Mouse (Mus musculus): ENCODE data around the gene Atg101. TPM values are rescaled to one million over a fixed set of nuclear protein-coding genes. Genes with fewer than 3 reads are reported as not detected.

Gene Atg101
- polyA plus RNA-seq, 1 experiment from 2014 or later = 63.8 TPM

- no peak overlapping the region for H3K9ac ChIP-seq (replicated peaks; ENCODE audit: low read length)
- DNase-seq (ENCODE audit: low spot score) = peak; percentile 85
- no peaks in the 10 kb centered on the region for H3K4me1 ChIP-seq (ENCODE audit: control insufficient read depth, insufficient read depth, low read length)
- WGBS = 5% methylated on average over 6 of the region's 6 CpGs
- H3K9me3 ChIP-seq (replicated peaks; ENCODE audit: control insufficient read depth, low read length) = no peaks in the 10 kb centered on the region
- H3K4me2 ChIP-seq (ENCODE audit: low read depth, low read length) = no peak overlapping the region
- H3K27me3 ChIP-seq (ENCODE audit: control insufficient read depth, insufficient read depth, low read length) = no peaks in the 10 kb centered on the region
- H3K27ac ChIP-seq (replicated peaks; ENCODE audit: low read depth, low read length) = no peak overlapping the region
- peak; percentile 53; the same call in 1 of the 2 replicates for ATAC-seq (replicated peaks; ENCODE audit: insufficient number of reproducible peaks, low FRiP score, low TSS enrichment, low read depth)
- H3K36me3 ChIP-seq (replicated peaks; ENCODE audit: control insufficient read depth, insufficient read depth, low read depth, low read length) = no peaks in the 10 kb centered on the region
- no peak overlapping the region for H3K4me3 ChIP-seq (ENCODE audit: low read depth, low read length)
Measured at GRCm38 (mm10) chr15:101327282-101327681, 43.2 kb downstream of the Atg101 start.

- Histone ChIP-seq H3K27ac (replicated peaks; ENCODE audit: low read depth, low read length) (no peak overlapping the region), H3K9ac (replicated peaks; ENCODE audit: low read length) (no peak overlapping the region), H3K4me2 (ENCODE audit: low read depth, low read length) (no peak overlapping the region), H3K36me3 (replicated peaks; ENCODE audit: control insufficient read depth, insufficient read depth, low read depth, low read length) (no peaks in the 10 kb centered on the region), H3K4me3 (ENCODE audit: low read depth, low read length) (no peak overlapping the region), H3K4me1 (ENCODE audit: control insufficient read depth, insufficient read depth, low read length) (no peaks in the 10 kb centered on the region), H3K27me3 (ENCODE audit: control insufficient read depth, insufficient read depth, low read length) (no peaks in the 10 kb centered on the region), H3K9me3 (replicated peaks; ENCODE audit: control insufficient read depth, low read length) (no peaks in the 10 kb centered on the region)
- DNase-seq (ENCODE audit: low spot score) = no peak
- WGBS = 57% methylated on average over 3 of the region's 3 CpGs
- ATAC-seq (replicated peaks; ENCODE audit: insufficient number of reproducible peaks, low FRiP score, low TSS enrichment, low read depth) = no peak
Measured at GRCm38 (mm10) chr15:101328876-101329563, 44.9 kb downstream of the Atg101 start.

- 67% methylated on average over 3 of the region's 3 CpGs for WGBS
- H3K27me3 ChIP-seq (ENCODE audit: control insufficient read depth, insufficient read depth, low read length) = no peaks in the 10 kb centered on the region
- no peaks in the 10 kb centered on the region for H3K9me3 ChIP-seq (replicated peaks; ENCODE audit: control insufficient read depth, low read length)
- H3K4me2 ChIP-seq (ENCODE audit: low read depth, low read length) = no peak overlapping the region
- no peak overlapping the region for H3K9ac ChIP-seq (replicated peaks; ENCODE audit: low read length)
- no peak for ATAC-seq (replicated peaks; ENCODE audit: insufficient number of reproducible peaks, low FRiP score, low TSS enrichment, low read depth)
- no peaks in the 10 kb centered on the region for H3K4me1 ChIP-seq (ENCODE audit: control insufficient read depth, insufficient read depth, low read length)
- no peak for DNase-seq (ENCODE audit: low spot score)
- no peak overlapping the region for H3K27ac ChIP-seq (replicated peaks; ENCODE audit: low read depth, low read length)
- no peaks in the 10 kb centered on the region for H3K36me3 ChIP-seq (replicated peaks; ENCODE audit: control insufficient read depth, insufficient read depth, low read depth, low read length)
- H3K4me3 ChIP-seq (ENCODE audit: low read depth, low read length) = no peak overlapping the region
Measured at GRCm38 (mm10) chr15:101329564-101329892, 45.5 kb downstream of the Atg101 start.

- DNase-seq (ENCODE audit: low spot score) = no peak
Measured at GRCm38 (mm10) chr15:101331090-101331489, 47.0 kb downstream of the Atg101 start.

GRCm38 (mm10) chr15:101332370-101332769, 48.3 kb downstream of the Atg101 start:
- no peaks in the 10 kb centered on the region for H3K9me3 ChIP-seq (replicated peaks; ENCODE audit: control insufficient read depth, low read length)
- no peak overlapping the region for H3K27ac ChIP-seq (replicated peaks; ENCODE audit: low read depth, low read length)
- DNase-seq (ENCODE audit: low spot score) = no peak
- H3K36me3 ChIP-seq (replicated peaks; ENCODE audit: control insufficient read depth, insufficient read depth, low read depth, low read length) = no peaks in the 10 kb centered on the region
- no peaks in the 10 kb centered on the region for H3K27me3 ChIP-seq (ENCODE audit: control insufficient read depth, insufficient read depth, low read length)
- H3K4me3 ChIP-seq (ENCODE audit: low read depth, low read length) = no peak overlapping the region
- H3K9ac ChIP-seq (replicated peaks; ENCODE audit: low read length) = no peak overlapping the region; the same call in 1 of the 2 replicates
- ATAC-seq (replicated peaks; ENCODE audit: insufficient number of reproducible peaks, low FRiP score, low TSS enrichment, low read depth) = no peak
- WGBS = 62% methylated on average over 4 of the region's 4 CpGs
- no peak overlapping the region for H3K4me2 ChIP-seq (ENCODE audit: low read depth, low read length)
- H3K4me1 ChIP-seq (ENCODE audit: control insufficient read depth, insufficient read depth, low read length) = no peaks in the 10 kb centered on the region

More at GRCm38 (mm10) chr15:101331090-101331489, 47.0 kb downstream of the Atg101 start:
- no peaks in the 10 kb centered on the region for H3K4me1 ChIP-seq (ENCODE audit: control insufficient read depth, insufficient read depth, low read length)
- H3K27me3 ChIP-seq (ENCODE audit: control insufficient read depth, insufficient read depth, low read length) = no peaks in the 10 kb centered on the region
- no peak overlapping the region for H3K4me2 ChIP-seq (ENCODE audit: low read depth, low read length)
- no peak for ATAC-seq (replicated peaks; ENCODE audit: insufficient number of reproducible peaks, low FRiP score, low TSS enrichment, low read depth)
- H3K9ac ChIP-seq (replicated peaks; ENCODE audit: low read length) = no peak overlapping the region
- no peaks in the 10 kb centered on the region for H3K9me3 ChIP-seq (replicated peaks; ENCODE audit: control insufficient read depth, low read length)
- no peak overlapping the region for H3K27ac ChIP-seq (replicated peaks; ENCODE audit: low read depth, low read length)
- H3K36me3 ChIP-seq (replicated peaks; ENCODE audit: control insufficient read depth, insufficient read depth, low read depth, low read length) = no peaks in the 10 kb centered on the region
- 89% methylated on average over 4 of the region's 4 CpGs for WGBS
- H3K4me3 ChIP-seq (ENCODE audit: low read depth, low read length) = no peak overlapping the region

DNA sequence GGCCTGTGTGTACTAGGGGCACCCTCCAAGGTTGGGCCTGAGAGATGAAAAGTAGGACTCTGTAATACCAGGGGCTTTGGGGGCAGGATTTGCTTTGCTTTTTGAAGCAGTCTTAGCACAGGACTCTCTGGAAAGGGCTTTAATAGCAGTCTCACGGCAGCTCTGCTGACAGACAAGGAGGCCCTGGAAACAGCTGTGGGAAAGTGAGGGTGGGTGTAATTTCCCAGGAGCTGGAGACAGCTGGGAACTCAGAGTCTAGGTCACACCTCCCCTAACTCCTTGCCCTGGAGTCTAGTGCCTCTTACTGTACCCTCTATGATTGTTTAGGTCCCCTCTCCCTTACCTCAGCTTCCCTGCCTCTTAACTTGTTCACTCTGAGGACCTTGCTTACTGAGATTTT, 49.1 kb downstream of the Atg101 start:
- H3K27ac ChIP-seq (replicated peaks; ENCODE audit: low read depth, low read length) = no peak overlapping the region
- no peak overlapping the region for H3K9ac ChIP-seq (replicated peaks; ENCODE audit: low read length)
- H3K4me2 ChIP-seq (ENCODE audit: low read depth, low read length) = no peak overlapping the region
- H3K9me3 ChIP-seq (replicated peaks; ENCODE audit: control insufficient read depth, low read length) = no peaks in the 10 kb centered on the region
- H3K4me1 ChIP-seq (ENCODE audit: control insufficient read depth, insufficient read depth, low read length) = no peaks in the 10 kb centered on the region
- WGBS = 29% methylated on average over 1 of the region's 1 CpGs
- no peak overlapping the region for H3K4me3 ChIP-seq (ENCODE audit: low read depth, low read length)
- DNase-seq (ENCODE audit: low spot score) = no peak
- H3K27me3 ChIP-seq (ENCODE audit: control insufficient read depth, insufficient read depth, low read length) = no peaks in the 10 kb centered on the region
- no peak for ATAC-seq (replicated peaks; ENCODE audit: insufficient number of reproducible peaks, low FRiP score, low TSS enrichment, low read depth)
- no peaks in the 10 kb centered on the region for H3K36me3 ChIP-seq (replicated peaks; ENCODE audit: control insufficient read depth, insufficient read depth, low read depth, low read length)

DNA sequence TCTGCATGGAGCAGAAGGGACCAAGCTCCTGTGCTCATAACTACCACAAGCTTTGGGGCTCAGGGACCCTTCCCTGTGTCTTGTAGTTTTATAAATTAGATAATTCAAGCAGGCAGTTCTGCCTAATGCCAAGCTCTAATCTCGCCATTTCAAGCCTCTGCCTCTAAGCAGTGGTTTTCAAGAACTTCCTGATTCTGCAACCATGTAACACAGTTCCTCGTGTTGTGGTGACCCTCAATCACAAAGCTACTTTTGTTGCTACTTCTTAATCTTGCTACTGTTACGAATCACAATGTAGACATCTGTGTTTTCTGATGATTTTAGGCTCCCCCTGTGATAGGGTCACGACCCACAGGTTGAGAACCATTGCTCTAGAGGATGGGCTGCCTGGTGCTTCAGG, 49.6 kb downstream of the Atg101 start:
- no peaks in the 10 kb centered on the region for H3K9me3 ChIP-seq (replicated peaks; ENCODE audit: control insufficient read depth, low read length)
- H3K27ac ChIP-seq (replicated peaks; ENCODE audit: low read depth, low read length) = no peak overlapping the region
- no peaks in the 10 kb centered on the region for H3K36me3 ChIP-seq (replicated peaks; ENCODE audit: control insufficient read depth, insufficient read depth, low read depth, low read length)
- H3K4me2 ChIP-seq (ENCODE audit: low read depth, low read length) = no peak overlapping the region
- H3K9ac ChIP-seq (replicated peaks; ENCODE audit: low read length) = no peak overlapping the region
- DNase-seq (ENCODE audit: low spot score) (no peak), ATAC-seq (replicated peaks; ENCODE audit: insufficient number of reproducible peaks, low FRiP score, low TSS enrichment, low read depth) (no peak)
- no peaks in the 10 kb centered on the region for H3K4me1 ChIP-seq (ENCODE audit: control insufficient read depth, insufficient read depth, low read length)
- WGBS = 59% methylated on average over 4 of the region's 4 CpGs
- H3K4me3 ChIP-seq (ENCODE audit: low read depth, low read length) = no peak overlapping the region
- no peaks in the 10 kb centered on the region for H3K27me3 ChIP-seq (ENCODE audit: control insufficient read depth, insufficient read depth, low read length)

DNA sequence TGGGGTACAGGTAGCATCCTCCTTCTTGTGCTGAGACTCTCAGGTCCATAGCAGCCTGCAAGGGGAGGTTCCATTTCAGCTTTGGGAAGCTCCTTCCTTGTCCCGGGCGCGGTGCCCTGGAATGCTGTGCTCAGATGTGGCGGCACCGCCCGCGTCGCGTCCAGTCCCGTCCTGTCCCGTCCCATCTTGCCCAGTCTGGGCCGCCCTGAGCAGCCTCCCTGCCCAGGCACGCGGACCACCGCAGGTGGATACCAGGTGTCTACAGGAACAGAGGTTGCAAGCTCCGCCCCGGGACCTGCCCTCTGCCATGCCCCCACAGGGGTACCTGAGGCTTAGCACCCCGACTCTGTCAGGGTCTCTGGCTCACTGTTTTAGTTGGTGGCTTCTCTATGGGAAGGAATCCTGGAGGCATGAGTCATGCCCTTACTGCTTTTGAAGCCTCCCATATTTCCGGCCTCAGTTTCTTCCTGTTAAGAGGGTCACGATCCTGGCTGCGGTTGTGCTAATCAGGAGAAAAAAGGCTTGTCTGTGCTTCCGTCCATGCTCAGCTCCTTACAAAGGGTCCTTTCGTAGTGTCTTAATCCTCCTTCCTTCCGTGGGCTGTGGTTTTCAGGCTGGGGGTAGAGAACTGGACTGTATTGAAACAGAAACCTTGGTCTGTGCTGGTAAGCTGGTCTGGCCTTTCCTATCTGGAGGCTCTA, 52.6 kb downstream of the Atg101 start:
- no peak overlapping the region for H3K9ac ChIP-seq (replicated peaks; ENCODE audit: low read length)
- no peaks in the 10 kb centered on the region for H3K36me3 ChIP-seq (replicated peaks; ENCODE audit: control insufficient read depth, insufficient read depth, low read depth, low read length)
- no peaks in the 10 kb centered on the region for H3K27me3 ChIP-seq (ENCODE audit: control insufficient read depth, insufficient read depth, low read length)
- no peak for ATAC-seq (replicated peaks; ENCODE audit: insufficient number of reproducible peaks, low FRiP score, low TSS enrichment, low read depth)
- no peaks in the 10 kb centered on the region for H3K9me3 ChIP-seq (replicated peaks; ENCODE audit: control insufficient read depth, low read length)
- no peak overlapping the region for H3K27ac ChIP-seq (replicated peaks; ENCODE audit: low read depth, low read length)
- H3K4me2 ChIP-seq (ENCODE audit: low read depth, low read length) = no peak overlapping the region
- no peak overlapping the region for H3K4me3 ChIP-seq (ENCODE audit: low read depth, low read length)
- H3K4me1 ChIP-seq (ENCODE audit: control insufficient read depth, insufficient read depth, low read length) = no peaks in the 10 kb centered on the region
- DNase-seq (ENCODE audit: low spot score) = no peak
- 47% methylated on average over 24 of the region's 24 CpGs for WGBS

Data from embryonic facial prominence, embryonic 11.5 days (tissue).